Mouse (Mus musculus) G1E (cell line): ENCODE measurements around the gene Enho. TPM values are rescaled to one million over a fixed set of nuclear protein-coding genes. Genes with fewer than 3 reads are reported as not detected.

Source experiments
- ATAC-seq: 2 replicates; pipeline ENCODE4 v1.8.0; 2016; ENCODE audit warnings: mild to moderate bottlenecking; ENCODE audit not compliant: insufficient number of reproducible peaks, poor library complexity, low FRiP score, severe bottlenecking; ENCODE audit errors: extremely low read depth
- DNase-seq: peaks from one replicate; pipeline ENCODE4 v3.0.0; 2012; ENCODE audit warnings: low spot score
- H3K27me3 ChIP-seq: 2 replicates; pipeline ENCODE4 v1.6.1; 2012; ENCODE audit warnings: mild to moderate bottlenecking, low read length, inconsistent platforms; ENCODE audit not compliant: insufficient read depth
- H3K36me3 ChIP-seq: replicated peaks from 2 replicates; pipeline ENCODE3; 2012; ENCODE audit warnings: mild to moderate bottlenecking, inconsistent platforms
- H3K4me1 ChIP-seq: 2 replicates; pipeline ENCODE4 v1.6.1; 2012; ENCODE audit warnings: low read depth, low read length, inconsistent platforms, mixed read lengths; ENCODE audit not compliant: insufficient read depth
- H3K4me3 ChIP-seq: 2 replicates; pipeline ENCODE4 v1.5.1; 2012; ENCODE audit warnings: low read depth, mild to moderate bottlenecking, inconsistent platforms, low read length, moderate library complexity, mixed read lengths
- H3K9me3 ChIP-seq: replicated peaks from 2 replicates; pipeline ENCODE4 v1.6.1; 2012; ENCODE audit warnings: inconsistent platforms
- CTCF ChIP-seq: IDR thresholded peaks from 2 replicates; pipeline ENCODE4 v1.5.1; 2012; ENCODE audit warnings: low read depth, low read length, inconsistent platforms, mixed read lengths
- GATA1 ChIP-seq: IDR thresholded peaks from 2 replicates; pipeline ENCODE4 v1.6.1; 2012; ENCODE audit warnings: borderline replicate concordance, low read length, inconsistent platforms, mixed read lengths
- GATA2 ChIP-seq: IDR thresholded peaks from 2 replicates; pipeline ENCODE4 v1.6.1; 2012; ENCODE audit warnings: low read depth, low read length, inconsistent platforms, borderline replicate concordance
- POLR2AphosphoS5 ChIP-seq: IDR thresholded peaks from 2 replicates; pipeline ENCODE4 v1.6.1; 2012; ENCODE audit warnings: low read depth, low read length, inconsistent platforms; ENCODE audit not compliant: insufficient replicate concordance
- TAL1 ChIP-seq: conservative IDR thresholded peaks from 2 replicates; pipeline ENCODE4 v1.6.1; 2012; ENCODE audit warnings: low read depth, low read length, inconsistent platforms, mixed read lengths
- polyA plus RNA-seq: library from polyadenylated mRNA; stranded (reverse); fragments of >175 nt; gene quantifications from 2 replicates; pipeline ENCODE4 v1.2.3, GENCODE M21; 2012
- total RNA-seq, 2 experiments: library from RNA; stranded (forward) in 1 of 2; stranded (reverse) in 1 of 2; fragments of 200-1000 nt in 1 of 2; fragments of >200 nt in 1 of 2; fragmentation: Nextera tagmentation in 1 of 2; gene quantifications; 2 replicates each; pipeline ENCODE4 v1.2.3; 2014 to 2017

Enho gene
- total and polyA plus RNA-seq, 3 experiments: 0.22 TPM; not detected in 2

DNA sequence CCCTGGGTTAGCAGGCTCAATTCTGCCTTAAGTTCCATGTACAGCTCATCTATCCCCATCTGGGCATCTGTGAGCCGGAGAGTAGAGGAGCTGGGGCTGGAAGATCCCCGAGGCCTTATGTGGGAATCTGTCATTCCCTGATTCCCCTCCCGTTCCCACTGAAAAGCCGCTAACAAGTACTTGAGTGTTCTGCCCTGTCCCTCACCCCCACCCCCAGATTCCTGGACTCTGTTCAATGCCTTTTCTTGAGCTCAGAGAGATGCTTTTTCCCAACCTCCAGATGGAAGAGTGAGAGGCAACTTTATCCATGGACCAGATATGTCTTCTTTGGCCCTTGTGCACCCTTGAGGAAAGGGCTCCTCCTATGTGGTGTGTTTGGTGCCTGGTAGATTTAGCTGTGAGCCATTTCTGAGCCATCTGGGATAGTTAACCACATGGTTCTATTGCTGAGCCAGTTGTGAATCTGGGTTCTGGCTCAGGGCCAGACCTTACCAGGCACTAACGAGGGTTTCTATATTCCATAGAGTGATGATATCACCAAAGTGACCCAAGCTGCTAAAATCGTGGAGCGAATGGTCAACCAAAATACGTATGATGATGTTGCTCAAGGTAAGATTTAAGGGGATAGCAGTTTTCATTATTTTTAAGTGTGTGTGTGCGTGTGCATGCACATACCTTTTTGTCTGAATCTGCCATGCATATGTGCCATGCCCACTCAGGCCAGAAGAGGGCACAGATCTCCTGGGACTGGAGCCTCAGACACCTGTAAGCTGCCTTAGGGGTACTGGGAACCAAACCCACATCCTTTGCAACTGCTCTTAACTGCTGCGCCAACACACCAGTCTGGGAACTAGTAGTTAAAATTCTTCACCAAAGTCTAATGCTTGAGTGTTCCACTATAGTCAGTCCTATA lies 30.2 kb downstream of the Enho start:
- no peaks in the 10 kb centered on the region for H3K9me3 ChIP-seq
- ATAC-seq (no peak), DNase-seq (no peak)
- no peaks in the 10 kb centered on the region for H3K4me1 ChIP-seq
- TF ChIP-seq GATA2: no peak
- no peak for TF ChIP-seq TAL1
- no peak for TF ChIP-seq CTCF
- TF ChIP-seq GATA1: no peak
- no peak for TF ChIP-seq POLR2AphosphoS5
- no peak overlapping the region for H3K4me3 ChIP-seq
- no peaks in the 10 kb centered on the region for H3K36me3 ChIP-seq
- peaks cover 6% of the 10 kb centered on the region; the same call in 1 of the 2 replicates for H3K27me3 ChIP-seq

DNA sequence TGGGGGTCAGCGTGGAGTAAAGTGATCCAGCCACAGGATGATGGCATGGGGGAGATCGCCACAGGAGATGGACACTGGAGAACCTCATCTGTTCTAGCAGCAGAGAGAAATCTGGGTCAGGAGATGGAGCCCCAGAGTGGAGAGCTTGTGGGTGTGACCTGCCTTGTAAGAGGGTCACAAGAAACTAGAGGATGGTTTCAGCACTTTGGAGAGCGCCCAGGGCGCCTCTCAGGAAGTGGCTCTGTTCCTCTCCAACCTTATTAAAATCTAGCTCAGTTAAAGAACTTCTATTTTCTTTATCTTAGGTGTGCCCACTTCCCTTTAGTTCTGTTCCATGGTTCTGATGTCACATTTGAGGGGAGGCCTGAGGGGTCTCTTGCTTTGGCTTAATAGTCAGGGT lies 33.3 kb downstream of the Enho start:
- Histone ChIP-seq H3K27me3 (peaks cover 18% of the 10 kb centered on the region; the same call in 1 of the 2 replicates), H3K36me3 (no peaks in the 10 kb centered on the region), H3K4me1 (no peaks in the 10 kb centered on the region), H3K9me3 (no peaks in the 10 kb centered on the region), H3K4me3 (no peak overlapping the region)
- DNase-seq: peak; percentile 22
- TF ChIP-seq GATA1: no peak
- TF ChIP-seq GATA2: no peak
- no peak for TF ChIP-seq TAL1
- TF ChIP-seq CTCF: no peak
- no peak for TF ChIP-seq POLR2AphosphoS5
- no peak for ATAC-seq

DNA sequence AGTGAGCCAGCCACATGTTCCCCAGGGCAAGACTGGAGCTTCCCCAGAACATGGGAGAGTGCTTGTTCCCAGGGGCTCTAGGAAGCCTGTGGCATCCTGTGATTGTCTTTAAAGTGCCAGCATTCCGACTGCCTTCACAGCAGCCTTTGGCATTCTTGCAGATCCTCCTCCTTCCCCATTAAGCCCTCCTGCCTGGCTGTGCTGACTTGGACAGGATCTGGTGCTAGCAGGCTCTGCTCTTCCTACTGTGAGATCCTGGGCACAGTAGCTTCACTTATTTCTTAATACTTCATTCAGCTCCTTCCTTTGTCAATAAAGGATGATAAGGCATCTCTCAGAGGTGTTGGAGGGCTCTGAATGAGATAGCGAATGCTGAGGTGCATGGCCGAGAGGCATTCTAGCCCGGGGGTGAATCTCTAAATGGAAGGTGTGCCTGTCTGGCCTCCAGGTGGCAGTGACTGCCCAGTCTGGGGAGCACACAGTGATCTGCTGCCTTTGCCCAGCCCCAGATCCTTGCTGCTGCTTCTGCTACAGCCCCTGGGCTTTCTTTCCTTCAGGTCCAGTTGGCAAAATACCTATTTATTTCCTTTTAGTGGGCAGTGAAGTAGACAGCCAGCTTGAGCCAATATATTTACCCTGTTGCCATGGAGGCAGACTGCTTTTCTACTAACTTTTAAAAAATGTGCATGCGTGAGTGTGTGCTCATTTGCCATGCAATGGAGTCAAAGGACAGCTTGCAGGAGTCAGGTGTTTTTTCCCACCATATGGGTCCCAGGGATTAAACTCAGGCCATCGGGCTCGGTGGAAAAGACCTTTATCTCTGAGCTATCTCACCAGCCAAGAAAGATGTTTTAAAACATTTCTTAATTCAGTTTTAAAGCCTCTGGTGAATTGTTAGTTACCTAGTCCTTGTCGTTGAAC lies 35.4 kb downstream of the Enho start:
- no peak for DNase-seq
- H3K9me3 ChIP-seq: no peaks in the 10 kb centered on the region
- H3K4me1 ChIP-seq: no peaks in the 10 kb centered on the region
- no peaks in the 10 kb centered on the region for H3K36me3 ChIP-seq
- H3K27me3 ChIP-seq: peaks cover 15% of the 10 kb centered on the region; the same call in 1 of the 2 replicates
- ATAC-seq: no peak
- no peak for TF ChIP-seq GATA2
- TF ChIP-seq TAL1: no peak
- TF ChIP-seq CTCF: no peak
- TF ChIP-seq POLR2AphosphoS5: no peak
- no peak for TF ChIP-seq GATA1
- no peak overlapping the region for H3K4me3 ChIP-seq

DNA sequence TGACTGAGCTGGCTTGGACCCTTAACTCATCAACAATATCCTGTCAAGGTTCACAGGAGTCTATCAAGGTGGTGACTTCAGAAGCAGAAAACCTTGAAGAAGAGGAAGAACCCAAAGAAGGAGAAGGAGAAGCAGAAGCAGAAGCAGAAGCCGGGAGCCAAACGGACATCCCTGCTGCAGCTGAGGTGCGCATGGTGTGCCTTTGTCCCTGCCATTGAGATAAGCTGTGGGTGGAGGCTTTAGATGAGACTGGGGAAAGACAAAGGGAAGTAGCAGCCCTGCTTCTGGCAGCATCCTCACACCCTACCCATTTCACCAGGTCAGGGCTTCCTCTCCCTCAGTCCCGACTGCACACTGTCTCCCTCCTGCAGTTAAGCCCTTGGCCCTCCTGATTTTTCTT lies 37.3 kb downstream of the Enho start:
- ATAC-seq: no peak
- Histone ChIP-seq H3K4me1 (no peaks in the 10 kb centered on the region), H3K4me3 (no peak overlapping the region), H3K9me3 (no peaks in the 10 kb centered on the region), H3K36me3 (no peaks in the 10 kb centered on the region), H3K27me3 (peaks cover 15% of the 10 kb centered on the region; the same call in 1 of the 2 replicates)
- no peak for DNase-seq
- TF ChIP-seq CTCF (no peak), GATA2 (no peak), TAL1 (no peak), GATA1 (no peak), POLR2AphosphoS5 (no peak)

Other genes starting within 250 kb of the Enho start
- 47.8 and 68.0 TPM in 2 replicates for gene Kif24, start 175.4 kb downstream of the Enho start, total RNA-seq (2014; fragmentation: Nextera tagmentation)
- 16.8 and 21.6 TPM in 2 replicates for gene Kif24, start 175.4 kb downstream of the Enho start, total RNA-seq (2017)
- 5.6 and 7.0 TPM in 2 replicates for gene Kif24, start 175.4 kb downstream of the Enho start, polyA plus RNA-seq
- 22.5 and 26.6 TPM in 2 replicates for gene Nudt2, start 175.2 kb downstream of the Enho start, total RNA-seq (2014; fragmentation: Nextera tagmentation)
- 62.3 and 72.7 TPM in 2 replicates for gene Nudt2, start 175.2 kb downstream of the Enho start, total RNA-seq (2017)
- gene Nudt2, start 175.2 kb downstream of the Enho start, polyA plus RNA-seq: 5.9 and 12.4 TPM in 2 replicates
- gene AI464131, start 137.2 kb downstream of the Enho start, total RNA-seq (2014; fragmentation: Nextera tagmentation): 4.3 and 4.4 TPM in 2 replicates
- gene AI464131, start 137.2 kb downstream of the Enho start, total RNA-seq (2017): 7.0 and 7.3 TPM in 2 replicates
- 2.2 and 3.1 TPM in 2 replicates for gene AI464131, start 137.2 kb downstream of the Enho start, polyA plus RNA-seq
- gene 1110017D15Rik, start 123.0 kb downstream of the Enho start, total RNA-seq (2014; fragmentation: Nextera tagmentation): 7.3 and 10.5 TPM in 2 replicates
- 0.22 and 1.7 TPM in 2 replicates for gene 1110017D15Rik, start 123.0 kb downstream of the Enho start, total RNA-seq (2017)
- gene 1110017D15Rik, start 123.0 kb downstream of the Enho start, polyA plus RNA-seq: 0.08 TPM in 1 of 2 replicates, not detected in the other
- gene Fam219a, start 70.8 kb downstream of the Enho start, total RNA-seq (2014; fragmentation: Nextera tagmentation): 2.5 and 2.9 TPM in 2 replicates
- 0.44 and 0.87 TPM in 2 replicates for gene Fam219a, start 70.8 kb downstream of the Enho start, total RNA-seq (2017)
- gene Fam219a, start 70.8 kb downstream of the Enho start, polyA plus RNA-seq: 2.5 and 2.6 TPM in 2 replicates
- not detected in 2 replicates for gene Dnaic1, start 70.5 kb downstream of the Enho start, total RNA-seq (2014; fragmentation: Nextera tagmentation)
- 0.23 TPM in 1 of 2 replicates, not detected in the other for gene Dnaic1, start 70.5 kb downstream of the Enho start, total RNA-seq (2017)
- gene Dnaic1, start 70.5 kb downstream of the Enho start, polyA plus RNA-seq: not detected in 2 replicates
- not detected in 2 replicates for gene Cntfr, start 56.8 kb upstream of the Enho start, total RNA-seq (2014; fragmentation: Nextera tagmentation)
- gene Cntfr, start 56.8 kb upstream of the Enho start, total RNA-seq (2017): 0.33 TPM in 1 of 2 replicates, not detected in the other
- 1.7 and 2.2 TPM in 2 replicates for gene Cntfr, start 56.8 kb upstream of the Enho start, polyA plus RNA-seq
- gene Il11ra1, start 59.7 kb upstream of the Enho start, total RNA-seq (2014; fragmentation: Nextera tagmentation): 3.4 and 4.0 TPM in 2 replicates
- gene Il11ra1, start 59.7 kb upstream of the Enho start, total RNA-seq (2017): 13.1 and 18.5 TPM in 2 replicates
- gene Il11ra1, start 59.7 kb upstream of the Enho start, polyA plus RNA-seq: 4.6 and 6.7 TPM in 2 replicates
- 6.4 and 26.3 TPM in 2 replicates for gene Rpp25l, start 73.2 kb upstream of the Enho start, total RNA-seq (2014; fragmentation: Nextera tagmentation)
- 31.7 and 36.5 TPM in 2 replicates for gene Rpp25l, start 73.2 kb upstream of the Enho start, total RNA-seq (2017)
- gene Rpp25l, start 73.2 kb upstream of the Enho start, polyA plus RNA-seq: 77.0 and 82.0 TPM in 2 replicates
- gene Dctn3, start 82.8 kb upstream of the Enho start, total RNA-seq (2014; fragmentation: Nextera tagmentation): 95.3 and 110 TPM in 2 replicates
- gene Dctn3, start 82.8 kb upstream of the Enho start, total RNA-seq (2017): 133 and 178 TPM in 2 replicates
- gene Dctn3, start 82.8 kb upstream of the Enho start, polyA plus RNA-seq: 187 and 274 TPM in 2 replicates
- not detected in 2 replicates for gene Arid3c, start 90.8 kb upstream of the Enho start, total RNA-seq (2014; fragmentation: Nextera tagmentation)
- 0.12 TPM in 1 of 2 replicates, not detected in the other for gene Arid3c, start 90.8 kb upstream of the Enho start, total RNA-seq (2017)
- gene Arid3c, start 90.8 kb upstream of the Enho start, polyA plus RNA-seq: not detected in 2 replicates
- 43.9 and 58.2 TPM in 2 replicates for gene Galt, start 114.9 kb upstream of the Enho start, total RNA-seq (2014; fragmentation: Nextera tagmentation)
- gene Galt, start 114.9 kb upstream of the Enho start, total RNA-seq (2017): 34.2 and 37.7 TPM in 2 replicates
- 41.0 and 52.4 TPM in 2 replicates for gene Galt, start 114.9 kb upstream of the Enho start, polyA plus RNA-seq
- gene Sigmar1, start 115.8 kb upstream of the Enho start, total RNA-seq (2014; fragmentation: Nextera tagmentation): 53.4 and 57.8 TPM in 2 replicates
- gene Sigmar1, start 115.8 kb upstream of the Enho start, total RNA-seq (2017): 36.0 and 39.1 TPM in 2 replicates
- 32.8 and 54.3 TPM in 2 replicates for gene Sigmar1, start 115.8 kb upstream of the Enho start, polyA plus RNA-seq
- 2.3 TPM in 1 of 2 replicates, not detected in the other for gene Ccl27a, start 133.9 kb upstream of the Enho start, total RNA-seq (2014; fragmentation: Nextera tagmentation)
- gene Ccl27a, start 133.9 kb upstream of the Enho start, total RNA-seq (2017): not detected in 2 replicates
- gene Ccl27a, start 133.9 kb upstream of the Enho start, polyA plus RNA-seq: 1.2 TPM in 1 of 2 replicates, not detected in the other